Mouse (Mus musculus) kidney, postnatal 14 days (tissue): ENCODE results near the gene Coq10b.
A peak's percentile ranks its signal among the peaks of the same experiment; 100 is the strongest.
"Not testable (repeated sequence)": the region's sequence is repeated elsewhere in the genome, so short reads cannot be mapped to it uniquely, and the experiment has no call there.

Experiments used
- DNase-seq: peaks from one replicate; pipeline ENCODE4 v3.0.0; 2022; ENCODE audit warnings: mixed read lengths

The Coq10b gene

DNA sequence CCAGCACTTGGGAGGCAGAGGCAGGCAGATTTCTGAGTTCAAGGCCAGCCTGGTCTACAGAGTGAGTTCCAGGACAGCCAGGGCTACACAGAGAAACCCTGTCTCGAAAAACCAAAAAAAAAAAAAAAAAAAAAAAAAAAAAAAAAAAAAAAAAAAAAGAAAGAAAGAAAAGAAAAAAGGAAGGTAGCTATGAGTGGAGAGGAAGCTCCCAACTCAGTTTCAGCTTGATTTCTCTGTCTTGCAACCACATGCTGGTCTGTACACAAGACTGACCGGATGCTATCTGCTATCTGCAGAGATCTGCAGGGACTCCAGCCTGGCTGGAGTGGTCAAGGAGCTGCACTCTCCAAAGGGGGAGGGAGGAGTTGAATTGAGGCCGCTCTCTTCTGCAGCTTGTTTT is 5.8 kb downstream of the Coq10b start:
- DNase-seq, result not testable (repeated sequence)

DNA sequence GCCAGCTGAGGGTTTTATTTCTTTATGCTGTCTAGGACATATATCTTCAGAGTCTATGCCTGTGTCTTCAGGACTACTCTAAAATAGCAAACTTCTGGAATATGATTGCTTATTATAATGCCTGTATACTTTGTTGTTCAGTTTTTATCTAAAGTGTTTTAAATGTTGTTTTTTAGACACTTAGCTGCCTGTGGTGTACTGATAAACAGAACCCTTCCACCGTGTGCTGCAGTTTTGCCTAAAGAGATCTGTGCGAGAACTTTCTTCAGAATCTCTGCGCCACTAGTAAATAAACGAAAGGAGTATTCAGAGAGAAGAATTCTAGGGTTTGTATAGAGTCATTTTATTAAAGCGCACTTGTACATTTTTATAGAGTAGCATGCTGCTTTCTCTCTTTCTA is 8.5 kb downstream of the Coq10b start:
- DNase-seq, result no peak

DNA sequence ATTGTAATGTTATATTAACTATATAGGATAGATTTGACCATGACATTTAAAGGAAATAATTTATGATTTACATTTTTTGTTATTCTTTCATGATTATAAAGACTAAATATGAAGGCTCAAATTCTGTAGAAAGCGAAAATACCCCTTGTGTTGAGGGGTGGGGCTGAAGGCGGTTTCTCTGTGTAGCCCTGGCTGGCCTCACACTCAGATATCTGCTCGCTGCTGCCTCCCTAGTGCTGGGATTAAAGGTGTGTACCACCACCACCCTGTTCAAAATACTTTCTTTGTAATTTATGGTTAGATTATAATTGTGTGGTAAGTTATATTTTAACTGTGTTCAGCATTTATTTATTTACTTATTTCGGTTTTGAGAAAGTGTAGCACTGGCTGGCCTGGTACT is 9.2 kb downstream of the Coq10b start:
- DNase-seq, result no peak

DNA sequence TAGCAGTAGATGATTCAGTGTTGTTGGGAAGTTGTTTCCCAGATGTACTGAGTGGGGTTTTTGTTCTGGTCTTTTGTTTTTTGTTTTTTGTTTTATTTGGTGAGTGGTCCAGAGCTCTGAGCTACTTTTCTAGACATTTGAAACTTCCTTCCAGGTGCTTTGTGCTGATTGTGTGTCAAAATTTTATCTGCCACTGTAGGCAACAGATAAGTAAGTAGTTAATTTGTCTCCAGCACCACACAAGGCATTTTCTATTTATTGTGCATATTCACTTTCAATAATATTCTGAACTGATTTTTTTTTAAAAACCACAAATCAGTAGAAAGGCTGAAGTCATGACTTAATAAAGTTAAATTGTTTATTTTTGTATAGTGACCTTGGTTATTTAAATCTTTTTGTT is 19.8 kb downstream of the Coq10b start:
- not testable (repeated sequence) for DNase-seq

DNA sequence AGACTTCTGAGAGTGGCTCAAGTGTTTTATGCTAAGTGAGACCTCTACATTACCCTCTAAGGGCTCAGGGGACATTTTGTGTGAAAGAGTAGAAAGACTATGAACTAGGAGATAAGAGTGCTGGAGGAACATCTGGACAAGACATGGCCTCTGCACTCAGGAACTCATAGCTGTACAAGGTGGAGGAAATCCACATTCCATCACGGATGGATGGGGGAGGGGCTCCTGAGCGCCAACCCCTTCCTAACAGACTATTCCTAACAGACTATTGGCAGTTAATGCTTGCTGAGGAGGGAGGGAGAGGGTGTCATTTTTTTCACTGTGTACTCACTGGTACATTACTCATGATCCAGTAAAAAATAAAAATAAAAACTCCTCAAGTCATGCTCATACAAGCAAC is 22.2 kb downstream of the Coq10b start:
- DNase-seq, result peak; percentile 33

DNA sequence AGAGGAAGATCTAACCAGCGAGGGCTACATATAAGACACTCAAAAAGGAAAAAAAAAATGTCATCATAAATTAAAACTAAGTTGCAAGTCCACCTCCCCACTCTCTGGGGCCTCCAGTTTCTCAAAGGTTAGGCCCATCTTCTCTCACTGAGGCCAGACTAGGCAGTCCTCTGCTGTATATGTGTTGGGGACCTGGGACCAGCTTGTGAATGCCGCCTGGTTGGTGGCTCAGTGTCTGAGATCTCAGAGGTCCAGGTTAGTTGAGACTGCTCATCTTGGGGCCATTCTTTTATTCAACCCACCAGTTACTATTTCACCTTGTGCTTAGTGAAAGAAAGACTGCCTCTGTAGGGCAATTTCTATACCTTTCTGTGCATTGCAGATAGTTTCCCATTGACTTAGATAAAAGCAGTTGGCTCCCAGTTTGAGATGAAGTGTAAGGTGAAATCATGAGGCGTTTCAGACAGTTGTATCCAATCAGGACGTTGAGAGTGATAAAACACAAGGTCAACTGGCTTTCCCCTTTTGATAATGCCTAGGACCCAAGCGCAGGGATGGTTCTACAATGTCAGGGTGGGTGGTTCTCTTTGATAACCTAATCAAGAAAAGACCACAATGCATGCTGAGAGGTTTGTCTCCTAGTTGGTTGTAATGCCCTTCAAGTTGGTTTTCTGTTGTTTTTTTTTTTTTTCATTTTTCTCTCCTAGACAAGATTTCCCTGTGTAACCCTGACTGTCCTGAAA is 23.3 kb downstream of the Coq10b start:
- DNase-seq, result no peak

DNA sequence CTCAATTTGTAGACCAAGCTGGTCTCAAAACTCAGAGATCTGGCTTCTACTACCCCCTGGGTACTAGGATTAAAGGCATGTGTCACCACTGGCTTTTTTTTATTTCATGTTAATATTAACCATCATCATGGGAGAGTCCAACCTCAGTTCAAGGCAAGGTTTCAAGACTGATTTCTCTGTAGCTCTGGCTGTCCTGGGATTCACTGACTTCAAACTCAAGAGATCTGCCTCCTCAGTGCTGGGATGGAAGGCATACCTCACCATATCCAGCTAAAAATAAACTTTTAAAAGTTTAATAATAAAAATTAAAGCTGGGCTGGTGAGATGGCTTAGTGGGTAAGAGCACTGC is 23.8 kb downstream of the Coq10b start:
- DNase-seq, result no peak

DNA sequence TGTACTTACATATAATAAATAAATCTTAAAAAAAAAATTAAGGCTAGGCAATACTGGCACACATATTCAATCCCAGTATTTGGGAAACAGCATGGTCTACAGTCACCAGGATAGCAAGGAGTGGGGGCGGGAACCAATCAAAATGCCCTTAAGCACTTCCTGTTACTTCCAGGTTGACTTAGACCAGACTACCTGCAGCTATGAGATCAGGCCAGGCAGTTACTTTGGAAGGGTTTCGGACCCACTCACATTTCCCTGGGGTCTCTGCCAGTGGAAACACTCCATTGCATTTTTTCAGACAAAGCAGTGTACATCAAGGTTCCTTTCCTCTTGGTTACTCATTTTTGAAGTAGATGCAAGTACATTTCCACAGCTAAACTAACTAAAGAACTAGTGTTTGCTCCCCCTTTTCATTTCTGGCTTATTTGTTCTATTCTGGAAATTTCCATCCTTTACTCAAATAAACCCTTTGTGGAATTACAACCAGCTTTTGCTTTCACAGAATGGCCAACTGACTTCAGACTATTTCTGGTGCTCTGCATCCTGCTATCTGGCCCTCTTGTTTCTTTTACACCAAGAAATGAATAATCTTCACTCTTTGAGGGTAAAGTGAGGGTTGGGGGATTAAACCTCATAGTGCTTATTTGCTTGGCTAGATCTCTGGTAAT is 24.4 kb downstream of the Coq10b start:
- DNase-seq, result peak; percentile 34

DNA sequence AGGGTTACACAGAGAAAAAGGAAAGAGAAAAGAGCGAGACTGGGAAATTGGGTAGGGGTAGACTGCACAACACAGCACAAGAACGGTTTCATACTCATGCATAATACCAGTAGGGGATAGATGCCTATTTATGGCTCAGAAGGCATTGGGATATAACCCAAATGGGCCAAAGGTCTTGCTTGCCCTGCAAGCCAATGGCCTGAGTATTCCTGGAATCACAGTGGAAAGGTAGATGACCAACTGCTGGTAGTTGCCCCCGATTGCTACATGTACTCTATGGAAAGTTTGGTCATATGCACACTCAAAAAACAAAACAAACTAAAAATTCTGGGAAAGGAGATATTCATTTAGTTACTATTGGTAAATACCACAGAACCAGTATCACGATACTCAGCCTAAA is 27.1 kb downstream of the Coq10b start:
- DNase-seq, result no peak

DNA sequence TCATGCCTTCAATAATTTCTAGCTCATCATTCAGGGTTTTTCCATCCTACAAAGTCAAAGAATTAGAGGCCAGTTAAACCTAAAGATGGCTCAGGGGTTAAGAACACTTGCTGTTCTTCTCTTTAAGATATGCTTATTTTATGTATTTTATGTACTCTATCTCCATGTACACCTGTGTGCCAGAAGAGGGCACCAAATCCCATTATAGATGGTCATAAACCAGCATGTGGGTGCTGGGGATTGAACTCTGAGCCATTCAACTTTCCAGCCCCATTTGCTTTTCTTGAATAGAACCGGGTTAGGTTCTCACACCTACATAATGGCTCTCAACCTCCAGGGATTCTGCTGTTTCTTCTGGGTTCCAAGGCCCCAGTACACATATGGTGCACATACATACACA is 29.5 kb downstream of the Coq10b start:
- no peak for DNase-seq

DNA sequence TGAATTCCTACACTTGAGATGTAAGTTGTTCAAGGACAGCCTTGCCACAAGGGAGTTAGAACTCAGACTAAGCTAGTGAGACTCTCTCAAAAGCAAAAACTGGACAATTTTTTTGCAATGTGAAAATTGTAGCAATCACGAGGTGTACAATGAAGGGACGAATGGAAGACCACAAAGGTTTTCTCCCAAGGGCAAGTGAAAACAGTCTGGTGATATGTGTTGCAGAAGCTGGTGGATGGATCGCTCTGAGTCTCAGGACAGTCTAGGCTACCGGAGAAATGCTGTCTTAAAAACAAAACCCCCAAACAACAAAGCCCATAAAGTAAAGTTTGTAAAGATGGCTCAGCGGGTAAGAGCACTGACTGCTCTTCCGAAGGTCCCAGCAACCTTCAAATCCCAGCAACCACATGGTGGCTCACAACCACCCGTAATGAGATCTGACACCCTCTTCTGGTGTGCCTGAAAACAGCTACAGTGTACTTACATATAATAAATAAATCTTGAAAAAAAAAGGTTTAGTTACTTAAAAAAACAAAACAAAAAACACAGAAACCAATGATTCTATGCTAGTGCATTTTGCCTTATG is 33.3 kb downstream of the Coq10b start:
- DNase-seq, result no peak

DNA sequence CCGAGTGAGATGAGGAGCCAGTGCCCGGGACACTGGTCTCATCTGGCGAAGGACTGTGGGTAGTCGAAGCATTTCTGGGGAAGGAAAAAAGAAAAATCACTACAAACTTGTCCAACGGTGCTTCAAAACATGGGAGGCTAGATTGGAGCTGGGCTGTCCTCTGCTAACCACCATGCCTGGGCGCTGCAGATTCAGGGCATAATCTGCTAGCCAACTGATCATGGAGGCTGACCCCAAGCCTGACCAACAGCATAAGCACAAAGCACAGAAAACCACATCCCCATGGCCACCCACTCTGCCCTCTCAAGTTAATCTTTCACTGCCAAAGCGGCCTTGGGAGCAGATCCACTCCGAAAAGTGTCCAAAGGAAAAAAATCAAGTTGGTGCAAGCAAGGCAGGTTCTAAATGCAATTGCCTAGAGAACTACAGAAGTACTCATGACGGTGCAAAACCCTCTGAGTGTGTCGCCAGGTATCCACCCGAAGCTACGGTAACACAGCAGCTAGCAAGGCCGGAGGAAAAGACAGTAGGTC is 34.4 kb downstream of the Coq10b start:
- peak; percentile 66 for DNase-seq

DNA sequence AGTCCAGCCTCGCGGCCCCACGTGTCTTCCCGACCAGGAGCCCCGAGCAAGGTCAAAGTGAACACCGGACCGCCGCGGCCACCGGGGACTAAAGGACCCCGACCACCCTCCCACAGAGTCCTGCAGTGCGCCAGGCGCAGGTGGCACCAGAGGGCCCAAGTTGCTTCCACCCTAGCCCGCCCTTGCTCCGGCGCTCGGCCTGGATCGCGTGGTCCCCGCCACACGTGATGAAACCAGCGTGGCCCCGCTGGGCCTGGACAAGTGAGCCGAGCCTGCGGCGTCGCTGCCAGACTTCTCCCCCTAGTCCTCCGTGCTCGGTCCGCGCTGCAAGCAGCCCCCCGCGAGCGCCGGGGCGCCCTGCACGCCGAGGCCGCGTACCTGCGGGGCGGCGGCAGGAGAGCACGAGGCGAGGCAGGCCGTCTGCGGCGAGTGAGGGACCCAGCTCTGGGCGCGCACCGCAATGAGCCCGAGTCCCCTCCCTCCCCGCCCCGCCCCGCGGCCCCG is 34.9 kb downstream of the Coq10b start:
- DNase-seq, result no peak

DNA sequence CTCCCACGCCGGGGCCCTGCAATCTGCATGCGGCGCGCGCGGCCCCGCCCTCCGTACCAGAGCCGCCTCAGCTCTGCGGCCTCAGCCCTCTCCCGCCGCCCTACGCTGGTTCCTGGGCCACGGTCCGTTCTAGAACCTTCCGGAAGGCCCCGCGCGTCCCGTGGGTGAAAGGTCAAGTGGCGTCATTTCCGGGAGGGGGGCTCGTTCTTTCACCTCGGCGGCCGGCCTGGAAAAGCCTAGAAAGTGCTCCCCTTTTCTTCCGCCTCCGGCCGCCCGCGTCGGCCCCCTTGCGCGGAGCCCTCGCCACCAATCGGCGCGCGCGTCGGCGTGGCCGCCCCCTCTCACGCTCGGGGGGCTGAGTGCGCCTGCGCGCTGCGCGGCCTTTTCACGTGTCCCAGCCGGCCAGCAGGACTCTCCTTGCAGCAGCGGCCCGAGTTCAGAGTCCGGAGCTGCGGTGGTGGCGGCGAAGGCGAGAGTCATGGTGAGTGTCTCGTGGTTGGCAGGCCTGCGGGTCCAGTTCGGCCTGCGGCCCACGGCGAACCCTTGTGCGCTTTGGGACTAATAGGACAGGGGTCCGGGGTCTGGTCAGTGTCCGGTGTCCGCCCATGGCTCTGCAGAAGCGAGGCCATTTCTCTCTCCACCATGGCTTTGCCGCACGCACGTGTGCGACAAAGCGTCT is 35.5 kb downstream of the Coq10b start, which contains the start of the genes Hspe1 and Hspd1:
TSS of gene Hspe1 (plus strand) at position 201 of the 679 bp plus-strand sequence.
TSS of gene Hspd1 (minus strand) at position 312 of the 679 bp plus-strand sequence.
- peak; percentile 99 for DNase-seq

DNA sequence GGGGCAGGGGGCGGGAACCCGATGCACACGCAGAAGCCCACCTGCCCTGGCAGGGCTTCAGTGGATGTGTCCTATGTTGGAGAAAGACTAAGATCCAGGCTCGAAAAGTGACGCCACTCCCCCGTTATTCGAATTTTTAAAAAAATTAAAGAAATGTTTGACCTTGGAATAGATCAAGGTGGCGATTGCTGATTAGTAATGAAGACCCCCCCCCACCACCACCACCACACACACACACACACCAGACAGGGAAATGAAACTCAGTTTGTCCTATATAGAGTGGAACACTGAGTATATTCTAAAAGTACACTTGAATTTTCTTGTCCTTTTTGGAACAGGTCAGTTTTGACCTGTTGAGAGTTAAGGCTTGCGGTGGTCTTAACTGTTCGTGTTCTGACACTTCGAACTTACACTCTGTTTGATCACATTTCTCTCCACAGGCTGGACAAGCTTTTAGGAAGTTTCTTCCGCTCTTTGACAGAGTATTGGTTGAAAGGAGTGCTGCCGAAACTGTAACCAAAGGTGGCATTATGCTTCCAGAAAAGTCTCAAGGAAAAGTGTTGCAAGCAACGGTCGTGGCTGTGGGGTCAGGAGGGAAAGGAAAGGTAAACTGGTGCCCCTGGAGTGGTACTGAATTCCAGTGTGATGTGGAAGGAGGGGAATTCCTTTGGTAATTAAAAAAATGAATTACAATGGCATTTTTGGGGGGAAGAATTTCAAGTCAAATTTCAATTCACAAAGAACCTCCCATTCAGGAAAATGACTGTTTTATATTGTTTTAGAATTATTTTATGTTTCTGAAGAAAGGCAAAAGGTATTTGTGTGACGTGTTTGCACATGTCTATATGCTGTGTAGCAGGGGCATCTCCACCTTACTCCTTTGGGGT is 36.3 kb downstream of the Coq10b start:
- DNase-seq, result no peak

DNA sequence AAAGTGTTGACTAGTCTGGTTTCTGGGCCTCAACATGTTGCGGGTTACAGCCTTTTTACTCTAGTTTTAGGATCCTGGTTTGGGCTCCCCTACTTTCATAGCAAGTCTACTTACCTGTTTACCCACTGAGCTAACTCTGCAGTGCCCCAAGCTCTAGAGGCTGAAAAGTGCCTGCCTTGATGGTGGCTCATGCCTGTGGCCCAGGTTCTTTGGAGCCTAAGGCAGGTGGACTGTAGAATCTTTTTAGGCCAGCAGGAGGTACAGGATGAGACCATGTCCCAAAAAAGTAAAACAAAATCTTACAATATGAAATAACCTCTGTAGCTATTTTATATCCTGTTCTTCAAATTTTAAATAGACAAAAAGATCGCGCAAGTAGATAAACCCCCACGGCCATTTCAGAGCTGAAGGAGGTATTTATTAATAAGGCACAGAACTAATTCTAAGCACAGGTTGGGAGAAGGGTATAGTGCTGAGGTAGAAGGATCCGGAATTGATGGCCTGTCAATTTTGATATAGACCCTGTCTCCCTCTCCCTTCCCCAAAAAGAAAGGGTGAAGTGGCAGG is 37.0 kb downstream of the Coq10b start:
- DNase-seq, result no peak

DNA sequence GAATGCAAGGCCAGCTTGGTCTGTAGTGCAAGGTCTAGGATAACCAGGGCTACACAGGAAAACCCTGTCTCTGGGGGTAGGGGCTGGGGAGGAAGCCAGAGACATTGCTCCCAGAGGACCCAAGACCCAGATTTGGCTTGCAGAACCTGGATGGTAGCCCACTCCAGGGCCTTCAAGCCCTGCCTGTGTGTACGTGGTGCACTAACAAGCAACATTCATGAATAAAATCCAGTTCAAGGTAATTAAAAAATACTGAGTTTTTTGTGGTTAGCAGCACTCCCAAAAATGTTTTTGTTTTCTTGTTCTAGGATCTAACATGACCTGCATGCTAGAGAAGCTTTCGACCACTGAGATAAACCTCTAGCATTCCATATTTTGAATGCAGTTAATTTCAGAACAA is 39.5 kb downstream of the Coq10b start:
- DNase-seq, result no peak

DNA sequence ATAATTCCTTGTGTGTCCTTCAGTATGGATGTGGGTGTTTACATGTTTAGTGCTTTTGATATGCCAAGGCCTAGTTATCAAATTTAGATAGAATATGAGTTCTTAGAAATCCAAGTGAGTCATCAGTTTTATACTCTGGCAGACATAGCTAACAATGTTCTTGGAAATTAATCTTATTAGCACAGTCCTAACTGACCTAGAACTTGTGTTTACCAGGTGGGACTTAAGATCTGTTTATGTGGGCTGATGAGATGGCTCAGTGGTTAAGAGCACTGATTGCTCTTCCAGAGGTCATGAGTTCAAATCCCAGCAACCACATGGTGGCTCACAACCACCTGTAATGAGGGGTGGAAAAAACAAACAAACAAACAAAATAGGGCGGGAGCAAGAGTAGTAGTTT is 39.9 kb downstream of the Coq10b start:
- DNase-seq, result no peak

DNA sequence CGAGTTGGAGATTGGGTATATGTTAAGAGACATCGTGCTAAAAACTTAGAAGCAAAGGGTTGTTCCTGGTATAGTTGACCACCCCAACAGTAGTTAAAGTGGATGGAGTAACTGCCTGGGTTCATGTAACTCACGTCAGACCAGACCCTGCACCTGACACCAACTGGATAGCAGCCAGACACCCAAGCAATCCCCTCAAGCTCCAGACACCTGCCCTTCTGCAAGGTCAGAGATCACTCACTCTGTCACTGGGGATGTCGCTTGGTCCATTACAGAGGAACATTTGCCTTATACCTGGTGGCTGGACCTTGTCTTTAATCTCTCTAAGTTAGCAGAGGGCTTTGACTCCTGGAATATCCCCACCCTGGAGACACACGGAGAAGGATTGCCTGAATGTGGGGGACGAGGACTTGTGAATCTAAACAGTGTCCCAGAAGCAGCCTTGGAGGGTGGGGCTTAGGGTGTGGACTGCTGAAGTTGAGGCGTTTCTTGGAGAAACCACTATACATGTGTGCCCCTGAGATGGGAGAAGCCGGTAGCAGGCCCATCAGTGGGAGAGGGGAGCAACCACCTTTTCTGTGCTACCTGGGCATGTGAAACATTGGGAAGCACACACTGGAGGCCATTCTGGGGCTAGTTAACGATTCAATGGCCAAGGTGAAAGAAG is 54.5 kb downstream of the Coq10b start:
- DNase-seq, result no peak

DNA sequence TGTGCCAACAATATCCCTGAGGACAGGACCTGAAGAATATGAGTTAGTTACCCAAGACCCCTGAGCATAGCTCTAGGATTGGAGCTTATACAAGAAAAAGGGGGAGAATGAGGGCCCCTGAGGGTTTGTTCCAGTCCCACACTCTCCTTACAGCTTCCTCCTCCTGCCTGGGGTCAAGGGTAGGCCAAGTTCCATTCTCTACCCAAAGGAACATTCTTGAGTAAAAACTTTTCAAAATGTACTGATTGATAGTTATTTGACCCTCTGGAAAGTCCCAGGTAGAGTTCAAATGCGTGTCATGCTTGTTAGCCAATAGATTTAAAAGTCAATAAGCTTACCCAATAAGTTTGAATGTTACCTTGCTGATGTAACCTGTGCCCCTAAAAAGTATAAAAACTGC is 55.1 kb downstream of the Coq10b start:
- DNase-seq, result no peak

DNA sequence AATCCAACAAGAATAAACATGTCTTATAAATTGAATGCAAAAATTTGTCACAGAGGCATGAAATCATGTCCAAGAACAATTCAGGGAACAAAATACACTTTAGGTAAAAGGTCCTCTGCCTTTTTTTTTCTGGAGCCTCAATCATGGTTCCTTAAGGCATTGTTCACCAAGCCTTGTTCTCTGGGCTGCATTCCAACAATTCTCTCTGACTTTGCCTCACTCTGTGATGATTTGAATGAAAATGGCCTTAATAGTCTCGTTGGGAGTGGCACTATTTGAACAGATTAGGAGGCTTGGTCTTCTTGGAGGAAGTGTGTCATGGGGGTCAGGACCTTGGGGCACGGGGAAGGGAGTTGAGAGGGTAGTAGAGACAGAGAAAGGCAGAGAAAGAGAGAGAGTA is 55.9 kb downstream of the Coq10b start:
- DNase-seq, result no peak
